Mouse (Mus musculus) large intestine, adult 2 months (tissue): Measurements from ENCODE around the gene Ccr5. TPM values are rescaled to one million over a fixed set of nuclear protein-coding genes. Genes with fewer than 3 reads are reported as not detected.
A peak's percentile ranks its signal among the peaks of the same experiment; 100 is the strongest.
"Not testable (repeated sequence)": the region's sequence is repeated elsewhere in the genome, so short reads cannot be mapped to it uniquely, and the experiment has no call there.

Source experiments
- DNase-seq: peaks from one replicate; pipeline ENCODE4 v3.0.0-alpha.2; 2012; ENCODE audit warnings: low read depth, low spot score
- WGBS: fragments of 180-500 bp; shearing (Covaris S2); methylation state at CpG from one replicate; pipeline ENCODE4 v1.1.7; 2018; 5-methylcytosine and 5-hydroxymethylcytosine counted together
- polyA plus RNA-seq: library from polyadenylated mRNA; depleted of rRNA; stranded (reverse); fragments of >200 nt; gene quantifications from 2 replicates; pipeline ENCODE4 v1.2.3, GENCODE M21; 2012; rRNA removed

Gene Ccr5
- polyA plus RNA-seq: 1.7 and 4.5 TPM in 2 replicates

- 69% methylated on average over 3 of the region's 3 CpGs for WGBS
- DNase-seq: no peak
These were observed at the start of gene Ccr5 for GRCm38 (mm10) chr9:124121387-124122184. Ccr5 (plus strand) TSS chr9:124121543.

DNA sequence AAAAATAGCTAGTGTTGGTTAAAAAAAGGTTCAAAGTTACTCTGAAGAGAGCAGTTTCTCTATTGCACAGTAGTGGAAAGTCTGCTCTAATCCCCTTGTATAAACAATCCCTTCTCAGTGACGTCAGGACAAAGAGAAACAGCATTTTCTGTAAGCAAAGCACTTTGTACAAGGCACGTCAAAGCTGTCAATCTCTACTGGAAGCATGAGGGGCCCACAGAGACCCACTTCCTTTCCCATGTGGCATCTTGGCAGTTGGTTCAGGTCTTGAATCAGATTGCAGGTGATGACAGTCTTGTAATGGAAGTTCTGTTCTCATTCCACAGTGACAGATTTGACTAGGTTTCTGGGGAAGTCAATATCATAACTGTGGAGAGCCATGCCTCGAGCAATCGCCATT, 41.5 kb upstream of the Ccr5 start:
- DNase-seq: no peak
- 55% methylated on average over 4 of the region's 4 CpGs for WGBS

DNA sequence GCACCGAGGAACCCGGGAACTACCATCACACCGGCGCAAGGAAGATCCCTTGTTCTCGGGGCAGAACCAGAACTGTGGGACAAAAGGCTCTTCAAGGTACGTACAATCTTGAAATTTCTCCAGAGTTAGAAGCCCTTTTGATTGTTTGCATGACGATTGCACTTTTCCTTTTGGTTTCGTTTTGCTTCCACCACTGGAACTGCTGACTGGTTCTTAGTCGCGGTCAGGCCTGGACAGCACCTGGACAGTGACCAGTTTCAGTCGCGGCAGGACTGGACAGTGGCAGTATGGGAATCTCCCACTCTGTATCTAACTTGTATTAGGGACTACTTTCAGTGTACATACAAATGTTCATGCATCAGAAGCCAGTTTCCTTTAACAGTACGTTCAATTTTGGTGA, 40.9 kb upstream of the Ccr5 start:
- 83% methylated on average over 13 of the region's 13 CpGs for WGBS
- DNase-seq: not testable (repeated sequence)

GRCm38 (mm10) chr9:124090441-124090840, 30.9 kb upstream of the Ccr5 start:
- 76% methylated on average over 1 of the region's 1 CpGs for WGBS
- DNase-seq: no peak

GRCm38 (mm10) chr9:124099127-124099526, 22.2 kb upstream of the Ccr5 start:
- no peak for DNase-seq
- 90% methylated on average over 1 of the region's 1 CpGs for WGBS

DNA sequence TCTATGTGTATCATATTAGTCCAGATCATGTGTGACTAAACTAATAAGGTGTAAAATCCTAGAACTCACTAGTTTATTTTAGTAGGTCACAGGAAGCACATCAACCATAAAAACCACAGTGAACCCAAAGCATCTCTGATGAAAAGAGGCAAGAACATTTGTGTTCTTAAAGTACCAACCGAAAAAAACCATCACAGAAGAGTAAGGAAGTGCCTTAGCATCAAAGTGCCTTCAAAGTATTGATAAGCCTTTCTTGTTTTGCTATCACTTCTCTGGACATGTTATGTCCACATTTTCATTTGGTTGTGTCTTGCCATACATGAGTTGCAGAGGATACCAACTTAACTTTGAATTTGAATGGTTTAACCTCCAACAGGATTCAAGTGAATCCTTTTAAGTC, 21.0 kb upstream of the Ccr5 start:
- WGBS: 79% methylated on average over 1 of the region's 1 CpGs
- DNase-seq: no peak

GRCm38 (mm10) chr9:124101723-124102122, 19.6 kb upstream of the Ccr5 start, which contains the start of gene Ccr2:
Ccr2 (plus strand) TSS chr9:124101950.
- 85% methylated on average over 4 of the region's 4 CpGs for WGBS
- no peak for DNase-seq

DNA sequence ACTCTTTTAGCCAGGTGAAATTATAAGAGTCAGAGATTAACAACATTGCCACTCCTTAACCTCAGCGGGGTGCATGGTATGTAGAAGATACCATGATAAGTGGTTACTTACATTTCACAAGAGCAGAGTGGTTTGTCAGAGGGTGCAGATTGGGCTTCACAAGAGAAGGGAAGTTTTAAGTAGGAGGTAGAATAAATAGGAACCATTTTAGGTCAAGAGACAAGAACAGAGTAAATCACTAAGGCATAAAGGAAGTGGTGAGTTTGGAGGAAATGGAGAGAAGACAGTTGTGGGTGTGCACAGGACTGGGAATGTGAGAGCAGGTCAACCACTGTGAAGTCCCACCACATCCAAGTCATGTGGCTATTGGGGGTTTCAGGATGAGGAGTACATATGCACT, 18.1 kb upstream of the Ccr5 start:
- no peak for DNase-seq
- WGBS: 42% methylated on average over 1 of the region's 1 CpGs

DNA sequence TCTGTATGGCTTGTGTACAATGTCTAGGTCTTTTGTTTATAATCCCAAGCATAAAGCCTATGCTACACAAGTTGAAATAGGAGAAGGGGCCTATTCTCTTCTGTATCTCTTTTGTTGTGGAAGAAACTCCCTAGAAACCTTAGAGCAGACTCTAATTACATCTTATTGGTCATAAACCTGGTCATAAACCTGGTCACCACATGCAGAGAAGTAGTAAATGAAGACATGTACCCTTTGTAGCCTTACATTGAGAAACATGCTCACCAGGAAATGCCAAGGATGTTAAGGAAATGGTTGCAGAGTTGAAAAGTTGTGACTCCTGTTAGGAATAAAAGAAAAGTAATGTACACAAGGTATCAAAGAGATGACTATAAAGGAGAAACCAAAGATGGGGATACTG, 16.1 kb upstream of the Ccr5 start:
- peak; percentile 59 for DNase-seq

GRCm38 (mm10) chr9:124107232-124107631, 14.1 kb upstream of the Ccr5 start:
- DNase-seq: no peak

GRCm38 (mm10) chr9:124108356-124109127, 12.8 kb upstream of the Ccr5 start:
- WGBS: 75% methylated on average over 2 of the region's 2 CpGs

DNA sequence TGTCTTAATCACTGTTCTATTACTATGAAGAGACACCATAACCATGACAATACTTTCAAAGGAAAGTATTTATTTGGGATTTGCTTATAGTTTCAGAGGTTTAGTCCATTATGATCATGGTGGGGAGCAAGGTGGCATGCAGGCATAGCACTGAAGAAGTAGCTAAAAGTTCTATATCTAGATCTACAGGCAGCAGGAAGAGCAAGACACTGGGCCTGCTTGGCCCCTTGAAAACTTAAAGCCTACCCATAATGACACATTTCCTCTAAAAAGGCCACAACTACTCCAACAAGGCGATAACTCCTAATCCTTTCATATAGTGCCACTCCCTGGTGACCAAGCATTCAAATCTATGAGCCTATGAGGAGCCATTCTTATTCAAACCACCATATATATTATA, 9.3 kb upstream of the Ccr5 start:
- no peak for DNase-seq
- 78% methylated on average over 1 of the region's 1 CpGs for whole genome bisulfite sequencing

More at GRCm38 (mm10) chr9:124108356-124109127, 12.8 kb upstream of the Ccr5 start:
- no peak for DNase-seq

GRCm38 (mm10) chr9:124112591-124113239, 8.6 kb upstream of the Ccr5 start:
- 93% methylated on average over 1 of the region's 1 CpGs for WGBS
- DNase-seq: no peak

DNA sequence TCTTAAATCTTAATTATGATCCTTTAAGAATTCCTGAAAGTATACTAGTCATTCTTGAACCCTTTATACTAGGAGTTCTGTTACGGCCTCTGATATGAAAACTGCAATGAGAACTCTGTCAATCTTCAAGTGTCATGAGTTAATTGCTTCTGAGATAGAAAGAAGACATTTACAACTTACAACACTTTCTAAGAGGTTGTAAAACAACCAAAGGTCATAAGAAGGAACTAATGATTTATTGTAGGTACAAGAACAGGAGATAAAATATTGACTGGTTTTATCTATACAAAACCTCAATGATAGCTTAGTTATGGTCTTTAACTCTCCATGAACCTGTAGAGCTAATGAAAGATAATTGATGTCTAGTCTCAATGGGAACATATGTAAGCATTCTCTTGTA, 7.6 kb upstream of the Ccr5 start:
- 32% methylated on average over 1 of the region's 1 CpGs for WGBS
- DNase-seq: no peak

DNA sequence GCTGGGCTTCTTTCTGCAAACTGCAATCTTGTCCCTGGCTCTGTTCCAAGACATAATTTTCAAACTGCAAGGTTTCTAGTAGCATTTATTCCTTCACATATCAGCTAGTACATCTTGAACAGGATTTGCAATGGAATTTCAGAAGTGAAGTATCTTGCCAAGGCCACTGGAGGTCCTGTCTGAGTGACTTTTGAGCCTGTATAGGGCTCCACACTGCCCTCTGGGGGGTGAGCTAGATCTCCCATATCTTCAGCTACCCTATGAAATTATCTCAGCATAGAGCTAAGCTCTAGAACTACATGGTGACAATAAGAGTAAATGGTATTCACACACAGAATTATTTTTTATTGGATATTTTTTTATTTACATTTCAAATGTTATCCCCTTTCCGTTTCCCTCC, 2.9 kb upstream of the Ccr5 start:
- DNase-seq: no peak
- 83% methylated on average over 1 of the region's 1 CpGs for WGBS

GRCm38 (mm10) chr9:124125576-124125975, 4.2 kb downstream of the Ccr5 start:
- WGBS: 27% methylated on average over 11 of the region's 11 CpGs
- no peak for DNase-seq

GRCm38 (mm10) chr9:124126373-124126772, 5.0 kb downstream of the Ccr5 start:
- WGBS: 26% methylated on average over 5 of the region's 5 CpGs
- DNase-seq: no peak

DNA sequence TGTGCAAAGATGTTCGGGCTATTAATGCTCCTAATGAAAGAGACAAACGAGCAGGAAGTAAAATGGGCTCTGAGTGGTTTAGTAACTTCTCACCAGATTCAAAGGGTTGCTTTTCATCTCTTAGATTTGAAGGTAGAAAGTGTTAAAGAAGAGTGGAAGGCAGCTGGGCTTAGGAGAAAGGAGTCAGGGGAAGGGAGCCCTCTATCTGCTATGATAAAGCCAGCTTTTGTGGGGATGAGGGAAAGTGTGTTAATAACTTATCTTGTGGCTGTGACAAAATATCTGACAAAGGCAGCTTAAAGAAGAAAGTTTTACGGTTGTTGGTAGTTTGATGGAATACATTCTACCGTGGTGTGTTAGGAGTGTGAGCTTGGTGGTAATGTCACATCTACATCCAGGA, 6.1 kb downstream of the Ccr5 start:
- WGBS: 52% methylated on average over 4 of the region's 4 CpGs
- no peak for DNase-seq

DNA sequence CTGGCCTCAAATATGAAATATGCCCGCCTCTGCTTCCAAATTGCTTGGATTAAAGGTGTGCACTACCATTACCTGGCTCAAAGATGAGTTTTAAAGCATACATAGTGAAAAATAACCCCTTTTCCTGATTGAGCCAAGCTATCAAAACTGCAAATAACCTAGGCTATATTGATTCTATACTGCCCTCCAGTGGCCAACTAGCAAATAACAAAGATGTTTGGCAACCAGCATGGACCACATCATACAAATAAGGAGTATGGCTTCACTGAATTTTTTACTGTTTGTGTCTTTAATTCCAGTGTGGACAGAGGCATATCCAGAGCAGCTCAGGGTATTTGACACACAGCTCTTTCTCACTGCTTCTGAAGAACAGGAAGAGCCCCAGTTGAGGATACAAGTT, 7.0 kb downstream of the Ccr5 start:
- DNase-seq: peak; percentile 48
- 4% methylated on average over 1 of the region's 1 CpGs for WGBS

- DNase-seq: not testable (repeated sequence)
- 74% methylated on average over 2 of the region's 2 CpGs for WGBS
These were observed 11.6 kb downstream of the Ccr5 start for GRCm38 (mm10) chr9:124132899-124133298.
